Mouse (Mus musculus) adrenal gland, postnatal 0 days (tissue): Measurements from ENCODE around the gene Igdcc4. TPM values are rescaled to one million over a fixed set of nuclear protein-coding genes. Genes with fewer than 3 reads are reported as not detected.

ENCODE experiments used
- polyA plus RNA-seq: library from polyadenylated mRNA; unstranded; fragments of >200 nt; fragmentation: Nextera tagmentation; extraction: Ambion mirVana; gene quantifications from 2 replicates; pipeline ENCODE4 v1.2.1, GENCODE M21; 2015

Igdcc4 gene
- 7.5 and 11.0 TPM in 2 replicates for polyA plus RNA-seq

DNA sequence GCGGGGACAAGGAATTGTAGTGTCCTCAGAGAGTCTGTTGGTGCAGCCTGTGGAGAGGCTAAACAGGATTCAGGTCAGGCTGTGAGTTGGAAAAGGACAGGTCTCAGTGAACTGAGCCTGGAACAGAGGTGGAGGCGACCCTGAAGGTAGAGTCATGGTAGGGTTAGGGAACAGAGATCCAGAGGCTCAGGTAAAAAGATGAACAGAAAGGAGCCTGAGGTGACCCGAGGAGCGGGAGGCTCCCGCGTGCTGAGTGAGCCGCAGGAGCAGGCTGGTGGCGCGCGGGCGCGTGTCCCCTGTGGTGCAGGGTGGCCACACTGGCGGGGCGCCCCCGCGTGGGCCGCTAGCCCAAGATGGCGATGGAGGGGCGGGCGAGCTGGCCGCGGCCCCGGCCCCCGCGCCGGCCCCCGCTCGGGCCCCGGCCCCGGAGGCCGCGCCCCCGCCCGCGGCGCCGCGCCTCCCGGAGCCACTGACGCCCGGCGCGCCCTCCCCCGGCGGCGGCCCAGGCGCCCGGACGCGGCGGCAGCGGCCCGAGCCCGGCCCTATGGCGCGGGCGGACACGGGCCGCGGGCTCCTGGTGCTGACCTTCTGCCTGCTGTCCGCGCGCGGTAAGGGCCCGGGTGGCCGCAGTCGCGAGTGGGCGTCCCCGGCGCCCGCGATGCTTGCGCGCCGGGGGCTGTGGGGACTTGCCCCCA is at the start of gene Igdcc4:
Igdcc4 (plus strand) TSS at position 496 of the 695 bp plus-strand sequence.

DNA sequence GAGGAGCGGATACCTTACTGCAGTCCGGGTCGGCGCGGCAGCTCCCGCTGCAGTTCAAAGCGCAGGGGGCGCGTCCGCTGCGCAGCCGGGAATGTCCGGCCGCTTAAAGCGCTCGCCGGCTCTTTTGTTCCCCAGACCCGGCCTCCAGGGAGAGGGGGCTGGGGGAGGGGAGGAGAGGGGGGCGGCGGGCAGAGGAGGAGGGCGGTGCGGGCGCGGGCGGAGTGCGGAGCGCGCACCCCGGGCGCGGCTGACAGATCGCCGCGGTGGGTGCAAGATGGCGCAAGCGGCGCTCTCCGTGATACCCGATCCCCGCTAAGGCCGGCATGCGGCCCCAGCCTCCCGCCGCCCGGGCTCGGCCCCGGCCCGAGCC is 39.6 kb downstream of the Igdcc4 start, which contains the start of gene Igdcc3:
Igdcc3 (plus strand) TSS at position 254 of the 370 bp plus-strand sequence.

Other genes starting within 250 kb of the Igdcc4 start
- gene Slc24a1, start 149.9 kb upstream of the Igdcc4 start, polyA plus RNA-seq: 0.02 and 0.04 TPM in 2 replicates
- 29.1 and 36.5 TPM in 2 replicates for gene Ints14, start 140.6 kb upstream of the Igdcc4 start, polyA plus RNA-seq
- 114 and 259 TPM in 2 replicates for gene Hacd3, start 79.8 kb upstream of the Igdcc4 start, polyA plus RNA-seq
- gene Dpp8, start 69.1 kb upstream of the Igdcc4 start, polyA plus RNA-seq: 14.9 and 21.2 TPM in 2 replicates
- 1.4 and 2.0 TPM in 2 replicates for gene Igdcc3, start 39.7 kb downstream of the Igdcc4 start, polyA plus RNA-seq
- gene Parp16, start 93.9 kb downstream of the Igdcc4 start, polyA plus RNA-seq: 14.7 and 25.6 TPM in 2 replicates
- 1.2 and 2.6 TPM in 2 replicates for gene Cilp, start 163.7 kb downstream of the Igdcc4 start, polyA plus RNA-seq
- 52.5 and 74.9 TPM in 2 replicates for gene Clpx, start 192.8 kb downstream of the Igdcc4 start, polyA plus RNA-seq
- 8.5 and 11.2 TPM in 2 replicates for gene Pdcd7, start 244.6 kb downstream of the Igdcc4 start, polyA plus RNA-seq